Mouse (Mus musculus): ENCODE data around the gene Klf8. TPM values are rescaled to one million over a fixed set of nuclear protein-coding genes. Genes with fewer than 3 reads are reported as not detected.
A peak's percentile ranks its signal among the peaks of the same experiment; 100 is the strongest.
"Not testable (repeated sequence)": the region's sequence is repeated elsewhere in the genome, so short reads cannot be mapped to it uniquely, and the experiment has no call there.

Gene Klf8
- polyA plus RNA-seq, 1 experiment: not detected

DNA sequence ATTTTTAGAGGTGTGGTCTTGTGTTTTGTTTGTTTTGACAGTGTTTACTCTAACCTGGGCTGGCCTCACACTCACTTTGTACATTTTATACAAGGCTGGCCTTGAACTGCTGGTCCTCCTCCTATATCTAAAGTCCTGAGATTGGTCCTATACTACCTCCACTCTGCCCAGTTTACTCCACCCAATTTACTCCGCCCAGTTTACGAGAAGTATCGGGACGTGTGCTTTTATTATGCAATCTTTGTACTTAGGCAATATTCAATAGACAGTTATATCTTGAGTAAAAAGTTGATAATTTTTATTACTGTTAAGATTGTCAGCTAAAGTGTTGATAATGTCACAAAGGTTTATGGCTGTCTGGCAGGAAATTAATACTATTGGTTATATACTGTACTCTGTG, 74.1 kb downstream of the Klf8 start:
- H3K27ac ChIP-seq (ENCODE audit: insufficient read depth, low read depth, low read length): no peak overlapping the region
- no peaks in the 10 kb centered on the region for H3K4me1 ChIP-seq (ENCODE audit: control insufficient read depth, insufficient read depth, low read length)
- 97% methylated on average over 4 of the region's 4 CpGs for WGBS
- no peak overlapping the region for H3K4me3 ChIP-seq (ENCODE audit: insufficient read depth, low read depth, low read length)
- TF ChIP-seq POLR2A (IDR thresholded peaks at IDR 0.05; ENCODE audit: insufficient read depth, low read depth, low read length) (no peak), CTCF (IDR thresholded peaks at IDR 0.05; ENCODE audit: insufficient read depth, low read depth, low read length) (no peak)

DNA sequence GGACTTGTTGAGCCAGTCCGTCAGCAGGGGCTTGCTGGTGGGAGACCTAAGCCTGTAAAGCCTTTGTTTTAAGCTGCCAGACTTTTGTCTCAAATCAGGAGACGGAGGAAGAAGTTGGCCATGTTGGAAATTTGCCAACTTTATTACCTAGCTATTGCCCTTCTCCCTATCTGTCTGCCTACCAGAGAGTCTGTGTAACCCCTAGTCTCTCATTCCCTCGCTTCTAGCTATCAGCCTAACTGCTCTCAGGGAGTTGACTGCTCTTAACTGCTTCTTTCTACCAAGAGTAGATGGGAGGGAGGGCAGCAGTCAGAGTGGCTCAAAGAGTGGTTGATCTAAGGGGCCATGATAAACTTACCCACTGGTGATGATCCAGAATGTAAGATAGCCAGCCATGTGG, 85.8 kb downstream of the Klf8 start:
- Histone ChIP-seq H3K27ac (ENCODE audit: insufficient read depth, low read depth, low read length) (no peak overlapping the region), H3K4me3 (ENCODE audit: insufficient read depth, low read depth, low read length) (no peak overlapping the region), H3K4me1 (ENCODE audit: control insufficient read depth, insufficient read depth, low read length) (no peaks in the 10 kb centered on the region)
- 85% methylated on average over 3 of the region's 3 CpGs for WGBS
- TF ChIP-seq CTCF (IDR thresholded peaks at IDR 0.05; ENCODE audit: insufficient read depth, low read depth, low read length): no peak
- no peak for TF ChIP-seq POLR2A (IDR thresholded peaks at IDR 0.05; ENCODE audit: insufficient read depth, low read depth, low read length)

DNA sequence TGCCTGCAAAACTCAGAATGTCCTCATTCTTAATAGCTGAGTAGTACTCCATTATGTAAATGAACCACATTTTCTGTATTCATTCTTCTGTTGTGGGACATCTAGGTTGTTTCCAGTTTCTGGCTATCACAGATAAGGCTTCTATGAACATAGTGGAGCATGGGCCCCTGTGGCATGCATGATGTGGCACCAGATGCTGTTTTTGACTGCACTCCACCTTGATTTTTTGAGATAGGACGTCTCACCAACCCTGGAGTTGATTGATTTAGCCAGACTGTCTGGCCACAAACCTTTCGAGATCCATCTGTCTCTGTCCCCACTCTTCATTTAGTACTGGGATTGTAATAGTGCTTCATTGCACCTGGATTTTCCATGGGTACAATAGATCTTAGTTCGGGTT, 96.9 kb downstream of the Klf8 start:
- not testable (repeated sequence) for H3K4me3 ChIP-seq (ENCODE audit: insufficient read depth, low read depth, low read length); H3K27ac ChIP-seq (ENCODE audit: insufficient read depth, low read depth, low read length); H3K4me1 ChIP-seq (ENCODE audit: control insufficient read depth, insufficient read depth, low read length)
- 84% methylated on average over 3 of the region's 3 CpGs for WGBS

DNA sequence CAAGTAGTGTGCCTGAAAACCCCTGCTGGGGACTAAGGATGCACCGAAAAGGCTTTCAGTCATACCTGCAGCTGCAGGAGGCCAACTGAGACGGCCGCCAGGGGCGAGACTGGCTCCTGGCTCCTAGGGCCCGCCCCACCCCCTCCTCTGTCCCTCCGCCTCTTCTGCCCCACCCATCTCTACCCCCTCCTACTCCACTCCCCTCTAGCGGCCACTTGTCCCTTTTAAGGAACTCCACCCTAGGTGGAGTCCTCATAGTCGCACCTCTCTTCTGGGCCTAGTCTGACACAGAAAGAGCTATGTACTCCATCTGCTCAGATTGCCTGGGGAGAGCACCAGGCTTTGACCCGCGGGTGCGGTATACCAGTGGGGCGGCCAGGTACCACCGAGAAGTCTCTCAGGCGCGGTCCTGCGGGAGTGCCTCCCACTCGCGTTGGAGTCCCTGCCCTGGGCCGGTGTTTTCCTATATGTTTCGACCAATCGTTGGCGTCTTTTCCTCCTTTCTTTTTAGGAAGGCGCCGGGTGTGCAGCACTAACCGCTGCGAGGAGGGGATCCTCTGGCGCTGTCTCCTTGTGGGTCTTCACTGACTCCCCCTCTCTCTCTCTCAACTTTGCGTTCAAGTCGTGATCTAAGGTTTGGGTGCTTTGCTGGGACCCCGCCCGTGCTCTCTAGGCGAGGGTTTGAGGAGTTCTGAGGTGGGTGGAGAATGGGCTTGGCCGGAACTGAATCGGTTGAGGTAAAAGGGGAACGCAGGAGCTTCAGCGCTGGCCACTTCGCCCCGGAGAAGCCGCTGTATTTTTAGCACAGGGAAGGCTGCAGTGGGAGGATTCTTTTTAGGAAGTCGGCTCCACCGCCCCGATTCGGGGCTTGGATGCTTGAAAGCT, 122.3 kb downstream of the Klf8 start:
- Histone ChIP-seq H3K27ac (ENCODE audit: insufficient read depth, low read depth, low read length) (no peak overlapping the region), H3K4me3 (ENCODE audit: insufficient read depth, low read depth, low read length) (peak overlapping the region; percentile 43), H3K4me1 (ENCODE audit: control insufficient read depth, insufficient read depth, low read length) (peaks cover 3% of the 10 kb centered on the region; the same call in 1 of the 2 replicates)
- TF ChIP-seq POLR2A (IDR thresholded peaks at IDR 0.05; ENCODE audit: insufficient read depth, low read depth, low read length): no peak
- TF ChIP-seq CTCF (IDR thresholded peaks at IDR 0.05; ENCODE audit: insufficient read depth, low read depth, low read length): no peak
- WGBS: 12% methylated on average over 42 of the region's 43 CpGs

DNA sequence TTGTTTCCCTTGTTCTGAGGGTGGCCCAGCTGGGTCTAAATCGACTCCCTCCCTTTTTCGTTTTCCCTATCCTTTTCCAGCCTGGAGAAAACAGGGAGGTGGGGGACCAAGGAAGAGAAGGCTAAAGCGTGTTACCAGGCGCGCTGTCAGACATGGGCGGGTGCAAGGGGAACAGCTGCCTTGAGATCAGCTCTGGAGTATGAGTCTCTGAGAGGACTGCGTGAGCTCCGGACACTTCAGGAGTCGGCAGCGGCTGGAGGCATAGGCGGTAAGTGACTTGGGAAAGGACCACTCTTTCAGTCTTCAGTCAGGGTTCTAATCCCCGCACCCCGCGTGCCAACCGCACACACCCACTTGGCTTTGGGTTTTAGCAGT, 122.9 kb downstream of the Klf8 start:
- no peak overlapping the region for H3K27ac ChIP-seq (ENCODE audit: insufficient read depth, low read depth, low read length)
- WGBS: 12% methylated on average over 15 of the region's 15 CpGs
- TF ChIP-seq CTCF (IDR thresholded peaks at IDR 0.05; ENCODE audit: insufficient read depth, low read depth, low read length): no peak
- TF ChIP-seq POLR2A (IDR thresholded peaks at IDR 0.05; ENCODE audit: insufficient read depth, low read depth, low read length): no peak
- peak overlapping the region; percentile 43 for H3K4me3 ChIP-seq (ENCODE audit: insufficient read depth, low read depth, low read length)
- H3K4me1 ChIP-seq (ENCODE audit: control insufficient read depth, insufficient read depth, low read length): peaks cover 3% of the 10 kb centered on the region; the same call in 1 of the 2 replicates

DNA sequence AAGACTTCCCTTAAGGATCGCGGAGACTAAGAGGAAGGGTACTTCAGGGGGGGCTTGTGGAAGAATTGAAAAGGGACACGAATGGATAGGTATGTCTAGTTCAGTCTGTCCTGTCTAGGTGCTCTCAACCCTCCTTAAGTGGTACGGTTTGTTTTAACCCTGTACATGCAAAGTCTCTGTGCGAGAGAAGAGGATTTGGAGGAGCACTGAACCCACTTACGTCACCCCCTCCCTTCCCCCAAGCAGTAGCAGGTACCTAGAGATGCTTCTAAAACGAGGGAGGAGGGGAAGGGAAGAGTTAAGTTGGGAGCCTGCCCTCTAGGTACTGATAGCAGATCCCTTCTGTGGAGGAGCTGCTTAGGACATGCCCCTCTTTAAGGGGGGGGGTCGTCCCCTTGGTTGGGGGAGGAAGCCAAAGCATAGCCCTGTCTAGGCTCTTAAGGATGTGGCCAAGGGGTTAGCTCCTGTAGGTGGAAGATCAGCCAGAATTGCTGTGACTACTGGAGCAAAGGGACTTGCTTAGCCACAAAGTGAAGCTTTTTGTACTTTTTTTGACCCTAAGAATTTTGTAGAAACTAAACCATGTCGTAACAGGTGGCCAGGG, 123.5 kb downstream of the Klf8 start:
- H3K4me3 ChIP-seq (ENCODE audit: insufficient read depth, low read depth, low read length): peak overlapping the region; percentile 43; the same call in 1 of the 2 replicates
- H3K27ac ChIP-seq (ENCODE audit: insufficient read depth, low read depth, low read length): no peak overlapping the region
- TF ChIP-seq POLR2A (IDR thresholded peaks at IDR 0.05; ENCODE audit: insufficient read depth, low read depth, low read length) (no peak), CTCF (IDR thresholded peaks at IDR 0.05; ENCODE audit: insufficient read depth, low read depth, low read length) (no peak)
- peaks cover 3% of the 10 kb centered on the region; the same call in 1 of the 2 replicates for H3K4me1 ChIP-seq (ENCODE audit: control insufficient read depth, insufficient read depth, low read length)
- 24% methylated on average over 9 of the region's 9 CpGs for WGBS

DNA sequence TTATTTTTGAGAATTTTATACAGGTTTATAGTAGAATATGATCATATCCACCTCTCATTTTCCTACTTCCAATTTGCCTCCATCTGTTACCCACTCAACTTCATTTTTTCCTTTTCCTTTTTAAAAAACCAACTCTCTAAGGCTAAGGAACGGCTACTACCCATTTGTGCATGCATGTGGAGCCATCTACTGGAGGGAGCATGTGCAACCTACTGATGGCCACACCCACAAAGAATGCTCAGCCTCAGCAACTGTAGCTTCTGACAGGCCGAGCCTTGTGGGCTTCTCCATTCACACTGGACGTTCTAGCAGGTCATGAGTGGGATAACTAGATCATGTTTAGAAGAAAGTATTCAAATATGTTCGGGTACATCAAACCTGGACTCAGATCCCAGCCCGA, 129.5 kb downstream of the Klf8 start:
- H3K4me1 ChIP-seq (ENCODE audit: control insufficient read depth, insufficient read depth, low read length): no peaks in the 10 kb centered on the region
- 35% methylated on average over 5 of the region's 5 CpGs for WGBS
- H3K4me3 ChIP-seq (ENCODE audit: insufficient read depth, low read depth, low read length): no peak overlapping the region
- TF ChIP-seq POLR2A (IDR thresholded peaks at IDR 0.05; ENCODE audit: insufficient read depth, low read depth, low read length): no peak
- no peak for TF ChIP-seq CTCF (IDR thresholded peaks at IDR 0.05; ENCODE audit: insufficient read depth, low read depth, low read length)
- no peak overlapping the region for H3K27ac ChIP-seq (ENCODE audit: insufficient read depth, low read depth, low read length)

DNA sequence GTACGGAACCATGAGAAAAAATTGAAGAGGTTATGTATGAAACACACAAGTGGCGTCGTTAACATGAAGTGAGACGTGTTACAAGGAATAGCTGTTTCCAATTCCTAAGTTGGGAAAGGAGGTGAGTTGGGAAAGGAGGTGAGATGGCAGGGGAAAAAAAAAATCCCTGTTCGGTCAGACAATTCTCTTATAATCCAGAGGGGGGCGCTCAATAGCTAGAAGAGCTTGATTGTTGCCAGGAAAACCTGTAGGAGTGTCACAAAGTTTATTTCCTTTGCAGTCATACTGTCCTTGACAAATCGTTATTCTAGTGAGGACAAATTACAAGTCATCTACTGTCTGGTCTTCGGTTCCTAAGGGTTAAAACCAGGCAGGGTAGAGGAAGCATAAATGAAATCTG, 132.5 kb downstream of the Klf8 start:
- H3K4me3 ChIP-seq (ENCODE audit: insufficient read depth, low read depth, low read length): no peak overlapping the region
- TF ChIP-seq POLR2A (IDR thresholded peaks at IDR 0.05; ENCODE audit: insufficient read depth, low read depth, low read length) (no peak), CTCF (IDR thresholded peaks at IDR 0.05; ENCODE audit: insufficient read depth, low read depth, low read length) (no peak)
- H3K27ac ChIP-seq (ENCODE audit: insufficient read depth, low read depth, low read length): no peak overlapping the region
- H3K4me1 ChIP-seq (ENCODE audit: control insufficient read depth, insufficient read depth, low read length): no peaks in the 10 kb centered on the region
- 34% methylated on average over 8 of the region's 8 CpGs for WGBS

DNA sequence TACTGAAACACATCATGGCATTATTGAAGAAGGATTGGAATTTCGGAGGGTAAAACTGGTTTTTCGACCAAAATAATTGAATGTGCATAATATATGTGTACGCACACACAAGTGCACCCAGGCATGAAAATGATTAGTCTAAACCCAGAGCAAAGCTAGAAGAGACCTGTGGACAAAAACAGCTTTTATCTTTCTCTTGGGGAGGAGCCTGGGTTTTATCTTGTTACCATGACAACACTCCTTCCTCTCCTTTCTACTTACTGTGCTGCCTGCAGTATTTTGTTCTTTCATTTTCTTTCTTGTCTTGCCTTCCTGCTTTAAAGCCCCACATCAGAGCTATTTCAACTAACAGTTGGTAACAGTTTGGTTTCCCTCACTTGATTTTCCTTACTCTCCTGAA, 137.8 kb downstream of the Klf8 start:
- H3K27ac ChIP-seq (ENCODE audit: insufficient read depth, low read depth, low read length): no peak overlapping the region
- H3K4me1 ChIP-seq (ENCODE audit: control insufficient read depth, insufficient read depth, low read length): no peaks in the 10 kb centered on the region
- TF ChIP-seq POLR2A (IDR thresholded peaks at IDR 0.05; ENCODE audit: insufficient read depth, low read depth, low read length) (no peak), CTCF (IDR thresholded peaks at IDR 0.05; ENCODE audit: insufficient read depth, low read depth, low read length) (no peak)
- H3K4me3 ChIP-seq (ENCODE audit: insufficient read depth, low read depth, low read length): no peak overlapping the region
- WGBS: 33% methylated on average over 3 of the region's 3 CpGs
